Mouse (Mus musculus): ENCODE data around the gene Mamstr. TPM values are rescaled to one million over a fixed set of nuclear protein-coding genes. Genes with fewer than 3 reads are reported as not detected.
A peak's percentile ranks its signal among the peaks of the same experiment; 100 is the strongest.
"Not testable (repeated sequence)": the region's sequence is repeated elsewhere in the genome, so short reads cannot be mapped to it uniquely, and the experiment has no call there.

The Mamstr gene
- polyA plus RNA-seq, 1 experiment from 2014 or later, result 2.8 TPM

DNA sequence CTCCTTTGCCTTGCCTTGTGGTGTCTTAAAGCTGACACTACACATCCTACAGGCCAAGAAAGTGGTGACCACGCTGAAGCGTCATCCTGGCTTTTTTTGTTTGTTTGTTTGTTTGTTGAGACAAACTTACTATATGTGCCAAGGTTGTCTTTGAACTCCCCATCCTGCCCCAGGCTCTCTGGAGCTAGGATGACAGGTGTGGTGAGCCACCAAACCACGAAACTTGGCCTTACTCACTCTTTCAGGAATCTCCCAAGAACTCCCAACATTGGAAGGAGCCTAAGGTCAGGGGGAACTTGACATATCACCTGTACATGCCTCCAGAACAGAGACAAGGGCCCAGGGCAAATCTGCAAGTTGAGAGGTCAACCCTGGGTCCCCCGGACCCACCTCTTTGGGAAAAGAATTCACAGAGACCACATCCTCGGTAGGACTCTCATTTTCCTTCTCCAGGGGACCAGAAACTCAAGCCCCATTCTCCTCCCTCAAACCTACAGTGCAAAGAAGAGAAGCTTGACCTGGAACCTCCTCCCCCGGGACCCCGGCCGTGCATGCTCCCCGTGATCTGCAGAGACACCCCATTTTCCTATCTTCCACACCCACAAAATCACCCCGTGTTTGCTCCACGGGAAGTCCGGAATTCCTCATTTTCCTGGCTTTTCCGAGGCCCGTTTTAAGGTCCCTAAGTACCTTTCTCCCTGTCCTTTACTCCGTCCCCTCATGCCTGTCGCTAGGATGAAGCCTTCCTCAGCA is 2.9 kb downstream of the Mamstr start:
- Histone ChIP-seq H3K9ac (ENCODE audit: low read length) (peak overlapping the region; percentile 78), H3K36me3 (ENCODE audit: control insufficient read depth, insufficient read depth, low read length) (no peaks in the 10 kb centered on the region), H3K4me3 (ENCODE audit: low read depth, low read length) (peak overlapping the region; percentile 41), H3K27ac (replicated peaks; ENCODE audit: low read depth, low read length) (peak overlapping the region; percentile 88), H3K4me1 (ENCODE audit: control insufficient read depth, insufficient read depth, low read length) (peaks cover 17% of the 10 kb centered on the region), H3K9me3 (ENCODE audit: control insufficient read depth, low read length) (no peaks in the 10 kb centered on the region), H3K27me3 (ENCODE audit: control insufficient read depth, insufficient read depth, low read length) (no peaks in the 10 kb centered on the region), H3K4me2 (ENCODE audit: low read depth, severe bottlenecking) (peak overlapping the region; percentile 68)
- WGBS, result 40% methylated on average over 16 of the region's 16 CpGs
- ATAC-seq (ENCODE audit: insufficient number of reproducible peaks, low FRiP score, low TSS enrichment, low read depth), result no peak
- DNase-seq (ENCODE audit: low spot score), result no peak

DNA sequence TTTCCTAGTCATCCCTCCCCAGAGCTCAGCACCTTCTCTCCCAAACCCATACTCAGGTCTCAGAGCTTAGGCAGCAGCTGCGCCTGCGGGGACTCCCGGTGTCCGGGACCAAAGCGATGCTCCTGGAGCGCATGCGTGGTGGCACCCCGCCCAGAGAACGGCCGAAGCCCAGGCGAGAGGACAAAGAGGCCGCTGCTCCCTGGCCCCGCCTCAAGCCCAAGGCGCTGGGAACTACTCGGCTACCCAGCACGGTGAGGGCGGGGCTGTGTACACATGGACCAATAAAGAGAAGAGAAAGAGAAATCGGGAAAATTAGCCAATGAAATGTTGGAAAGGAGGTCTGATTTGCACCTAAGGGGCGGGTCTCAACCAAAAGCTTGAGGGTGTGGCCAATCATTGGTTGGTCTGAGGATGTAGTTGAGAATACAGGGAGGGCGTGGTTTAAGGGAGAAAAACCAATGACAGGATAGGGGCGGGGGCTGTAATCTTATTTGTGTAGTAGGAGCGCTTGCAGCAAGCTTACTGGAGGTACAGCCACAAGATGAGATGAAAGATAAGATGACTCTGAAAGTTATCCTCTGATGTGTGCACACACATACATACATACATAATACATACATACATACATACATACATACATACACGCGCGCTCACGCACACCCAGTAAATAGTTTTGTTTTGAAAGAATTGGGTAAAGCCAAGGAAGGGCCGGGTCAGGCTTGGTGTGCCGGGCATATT is 3.8 kb downstream of the Mamstr start:
- H3K4me1 ChIP-seq (ENCODE audit: control insufficient read depth, insufficient read depth, low read length), result peaks cover 15% of the 10 kb centered on the region
- H3K9me3 ChIP-seq (ENCODE audit: control insufficient read depth, low read length), result no peaks in the 10 kb centered on the region
- peak overlapping the region; percentile 41 for H3K4me3 ChIP-seq (ENCODE audit: low read depth, low read length)
- WGBS, result under 1% methylated on average over 28 of the region's 28 CpGs
- ATAC-seq (ENCODE audit: insufficient number of reproducible peaks, low FRiP score, low TSS enrichment, low read depth), result peak; percentile 92
- peak overlapping the region; percentile 78 for H3K9ac ChIP-seq (ENCODE audit: low read length)
- peak overlapping the region; percentile 68 for H3K4me2 ChIP-seq (ENCODE audit: low read depth, severe bottlenecking)
- DNase-seq (ENCODE audit: low spot score), result peak; percentile 97
- no peaks in the 10 kb centered on the region for H3K27me3 ChIP-seq (ENCODE audit: control insufficient read depth, insufficient read depth, low read length)
- peak overlapping the region; percentile 88 for H3K27ac ChIP-seq (replicated peaks; ENCODE audit: low read depth, low read length)
- no peaks in the 10 kb centered on the region for H3K36me3 ChIP-seq (ENCODE audit: control insufficient read depth, insufficient read depth, low read length)

DNA sequence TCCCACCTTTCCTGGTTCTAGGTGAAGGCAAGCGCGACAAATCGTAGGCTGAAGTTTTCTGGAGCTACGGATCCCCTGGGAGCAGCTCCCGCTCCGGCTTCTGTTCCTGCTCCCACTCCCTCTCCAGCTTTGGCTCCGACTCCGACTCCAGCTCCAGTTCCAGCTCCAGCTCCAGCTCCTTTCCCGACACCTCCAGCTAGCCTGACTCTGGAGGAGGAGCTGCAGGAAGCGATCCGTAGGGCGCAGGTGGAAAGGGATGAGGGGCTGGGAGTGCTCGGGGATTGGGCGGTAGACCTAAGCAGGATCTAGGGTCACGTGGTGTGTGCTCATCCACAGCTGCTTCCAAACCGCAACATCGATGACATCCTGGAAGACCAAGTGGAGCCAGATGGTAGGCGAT is 4.4 kb downstream of the Mamstr start:
- Histone ChIP-seq H3K4me1 (ENCODE audit: control insufficient read depth, insufficient read depth, low read length) (peaks cover 13% of the 10 kb centered on the region), H3K4me3 (ENCODE audit: low read depth, low read length) (peak overlapping the region; percentile 31), H3K9me3 (ENCODE audit: control insufficient read depth, low read length) (no peaks in the 10 kb centered on the region), H3K9ac (ENCODE audit: low read length) (peak overlapping the region; percentile 43; the same call in 1 of the 2 replicates), H3K4me2 (ENCODE audit: low read depth, severe bottlenecking) (peak overlapping the region; percentile 65), H3K27me3 (ENCODE audit: control insufficient read depth, insufficient read depth, low read length) (no peaks in the 10 kb centered on the region), H3K27ac (replicated peaks; ENCODE audit: low read depth, low read length) (no peak overlapping the region; the same call in 1 of the 2 replicates), H3K36me3 (ENCODE audit: control insufficient read depth, insufficient read depth, low read length) (no peaks in the 10 kb centered on the region)
- ATAC-seq (ENCODE audit: insufficient number of reproducible peaks, low FRiP score, low TSS enrichment, low read depth) (no peak), DNase-seq (ENCODE audit: low spot score) (peak; percentile 65)
- WGBS, result 3% methylated on average over 18 of the region's 18 CpGs

- no peak for ATAC-seq (ENCODE audit: insufficient number of reproducible peaks, low FRiP score, low TSS enrichment, low read depth)
- peaks cover 11% of the 10 kb centered on the region for H3K4me1 ChIP-seq (ENCODE audit: control insufficient read depth, insufficient read depth, low read length)
These were observed 5.3 kb downstream of the Mamstr start for GRCm38 (mm10) chr7:45644872-45645590.

DNA sequence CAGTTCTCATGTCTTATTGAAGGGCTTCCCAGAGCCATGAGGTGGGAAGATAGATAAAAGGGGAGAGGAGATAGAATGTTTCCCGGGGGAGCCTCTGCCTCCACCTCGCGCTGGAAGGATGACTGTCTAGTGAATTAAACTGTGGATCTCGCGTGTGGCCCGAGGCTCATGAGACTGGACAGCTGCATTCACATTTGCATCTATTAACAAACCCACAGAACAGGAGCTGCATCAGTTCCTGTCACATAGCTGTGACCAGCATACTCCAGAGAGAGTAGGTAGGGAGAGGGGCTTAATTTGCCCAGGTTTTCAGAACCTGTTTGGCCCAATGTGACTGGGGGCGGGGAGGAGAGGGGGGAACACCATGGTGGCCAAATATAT is 5.8 kb downstream of the Mamstr start:
- Histone ChIP-seq H3K36me3 (ENCODE audit: control insufficient read depth, insufficient read depth, low read length) (no peaks in the 10 kb centered on the region), H3K9ac (ENCODE audit: low read length) (no peak overlapping the region), H3K4me1 (ENCODE audit: control insufficient read depth, insufficient read depth, low read length) (peaks cover 11% of the 10 kb centered on the region), H3K4me3 (ENCODE audit: low read depth, low read length) (no peak overlapping the region), H3K27ac (replicated peaks; ENCODE audit: low read depth, low read length) (no peak overlapping the region), H3K27me3 (ENCODE audit: control insufficient read depth, insufficient read depth, low read length) (no peaks in the 10 kb centered on the region), H3K4me2 (ENCODE audit: low read depth, severe bottlenecking) (no peak overlapping the region), H3K9me3 (ENCODE audit: control insufficient read depth, low read length) (no peaks in the 10 kb centered on the region)
- ATAC-seq (ENCODE audit: insufficient number of reproducible peaks, low FRiP score, low TSS enrichment, low read depth) (no peak), DNase-seq (ENCODE audit: low spot score) (no peak)
- WGBS, result 90% methylated on average over 7 of the region's 7 CpGs

More at GRCm38 (mm10) chr7:45644872-45645590, 5.3 kb downstream of the Mamstr start:
- 64% methylated on average over 6 of the region's 6 CpGs for WGBS
- Histone ChIP-seq H3K4me3 (ENCODE audit: low read depth, low read length) (0 out of 2 replicates have a peak overlapping the region, but pooled peaks have one; percentile 31), H3K36me3 (ENCODE audit: control insufficient read depth, insufficient read depth, low read length) (no peaks in the 10 kb centered on the region), H3K27ac (replicated peaks; ENCODE audit: low read depth, low read length) (no peak overlapping the region), H3K4me2 (ENCODE audit: low read depth, severe bottlenecking) (peak overlapping the region; percentile 65; the same call in 1 of the 2 replicates), H3K9me3 (ENCODE audit: control insufficient read depth, low read length) (no peaks in the 10 kb centered on the region), H3K27me3 (ENCODE audit: control insufficient read depth, insufficient read depth, low read length) (no peaks in the 10 kb centered on the region), H3K9ac (ENCODE audit: low read length) (no peak overlapping the region)
- no peak for DNase-seq (ENCODE audit: low spot score)

DNA sequence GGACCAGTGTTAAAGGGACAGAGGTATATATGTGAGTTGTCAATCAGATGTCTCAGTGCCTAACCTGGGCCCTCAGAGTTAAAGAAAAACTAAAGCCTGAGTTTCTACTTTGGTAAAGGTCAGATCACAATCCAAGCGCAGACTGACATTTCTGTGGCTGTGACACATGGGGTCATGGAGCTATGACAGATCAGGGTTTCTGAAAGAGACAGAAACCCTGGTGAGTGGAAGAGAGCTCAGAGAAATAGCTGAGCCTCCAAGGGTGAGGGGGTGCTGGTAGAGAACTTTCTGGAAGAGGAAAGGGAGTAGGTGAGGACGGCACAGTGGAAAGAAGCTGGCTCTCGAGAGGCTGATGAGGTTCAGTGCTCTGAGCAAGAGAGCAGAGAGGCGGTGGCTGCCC is 6.9 kb downstream of the Mamstr start:
- no peak for ATAC-seq (ENCODE audit: insufficient number of reproducible peaks, low FRiP score, low TSS enrichment, low read depth)
- 78% methylated on average over 4 of the region's 4 CpGs for WGBS
- no peak overlapping the region for H3K9ac ChIP-seq (ENCODE audit: low read length)

GRCm38 (mm10) chr7:45649351-45649750 is 9.6 kb downstream of the Mamstr start:
- DNase-seq (ENCODE audit: low spot score), result no peak
- Histone ChIP-seq H3K4me2 (ENCODE audit: low read depth, severe bottlenecking) (no peak overlapping the region), H3K4me3 (ENCODE audit: low read depth, low read length) (no peak overlapping the region), H3K27me3 (ENCODE audit: control insufficient read depth, insufficient read depth, low read length) (no peaks in the 10 kb centered on the region), H3K9ac (ENCODE audit: low read length) (no peak overlapping the region), H3K4me1 (ENCODE audit: control insufficient read depth, insufficient read depth, low read length) (peaks cover 3% of the 10 kb centered on the region), H3K36me3 (ENCODE audit: control insufficient read depth, insufficient read depth, low read length) (no peaks in the 10 kb centered on the region), H3K27ac (replicated peaks; ENCODE audit: low read depth, low read length) (no peak overlapping the region), H3K9me3 (ENCODE audit: control insufficient read depth, low read length) (no peaks in the 10 kb centered on the region)
- WGBS, result 75% methylated on average over 8 of the region's 8 CpGs
- ATAC-seq (ENCODE audit: insufficient number of reproducible peaks, low FRiP score, low TSS enrichment, low read depth), result no peak

More for the DNA sequence above, 6.9 kb downstream of the Mamstr start:
- no peak overlapping the region for H3K27ac ChIP-seq (replicated peaks; ENCODE audit: low read depth, low read length)
- no peak overlapping the region for H3K4me2 ChIP-seq (ENCODE audit: low read depth, severe bottlenecking)
- no peaks in the 10 kb centered on the region for H3K27me3 ChIP-seq (ENCODE audit: control insufficient read depth, insufficient read depth, low read length)
- H3K4me1 ChIP-seq (ENCODE audit: control insufficient read depth, insufficient read depth, low read length), result peaks cover 11% of the 10 kb centered on the region
- no peak overlapping the region for H3K4me3 ChIP-seq (ENCODE audit: low read depth, low read length)
- no peak for DNase-seq (ENCODE audit: low spot score)
- no peaks in the 10 kb centered on the region for H3K9me3 ChIP-seq (ENCODE audit: control insufficient read depth, low read length)
- no peaks in the 10 kb centered on the region for H3K36me3 ChIP-seq (ENCODE audit: control insufficient read depth, insufficient read depth, low read length)

DNA sequence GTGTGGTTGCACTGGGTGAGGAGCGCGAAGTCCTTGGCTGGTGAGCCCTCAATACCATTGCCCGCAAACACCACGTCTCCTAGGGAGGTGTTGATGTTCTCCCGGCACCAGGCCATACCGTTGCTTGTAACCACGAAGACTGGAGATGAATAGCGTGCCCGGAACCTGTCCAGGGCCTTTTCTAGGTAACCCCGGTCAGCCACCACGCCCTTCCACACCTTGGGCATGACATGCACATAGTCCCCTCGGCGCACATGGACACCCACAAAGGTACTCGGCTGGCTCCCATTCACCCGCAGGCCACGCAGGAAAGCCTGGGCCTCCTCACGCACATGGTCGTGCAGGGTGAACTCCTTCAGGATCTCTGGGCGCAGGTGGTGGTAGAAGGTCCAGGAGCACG is 10.7 kb downstream of the Mamstr start:
- not testable (repeated sequence) for H3K4me2 ChIP-seq (ENCODE audit: low read depth, severe bottlenecking); H3K36me3 ChIP-seq (ENCODE audit: control insufficient read depth, insufficient read depth, low read length); H3K4me3 ChIP-seq (ENCODE audit: low read depth, low read length); H3K4me1 ChIP-seq (ENCODE audit: control insufficient read depth, insufficient read depth, low read length); H3K27me3 ChIP-seq (ENCODE audit: control insufficient read depth, insufficient read depth, low read length); H3K27ac ChIP-seq (replicated peaks; ENCODE audit: low read depth, low read length); H3K9me3 ChIP-seq (ENCODE audit: control insufficient read depth, low read length); ATAC-seq (ENCODE audit: insufficient number of reproducible peaks, low FRiP score, low TSS enrichment, low read depth); H3K9ac ChIP-seq (ENCODE audit: low read length); DNase-seq (ENCODE audit: low spot score)
- WGBS, result 92% methylated on average over 19 of the region's 20 CpGs
